Mouse (Mus musculus) hindlimb bud, embryonic 11.5 days (tissue): ENCODE measurements around the gene Tssk2.

Source experiments
- DNase-seq: peaks from one replicate; pipeline ENCODE4 v3.0.0-alpha.2; 2012; ENCODE audit warnings: low read depth, low spot score; ENCODE audit errors: extremely low spot score

Gene Tssk2

GRCm38 (mm10) chr16:17945081-17945831 is 46.8 kb downstream of the Tssk2 start:
- no peak for DNase-seq

- DNase-seq = no peak
Observed at GRCm38 (mm10) chr16:17949421-17949877, 51.0 kb downstream of the Tssk2 start.
